ENCODE assay signal across 12 mouse cellular contexts in genomic region chr13:26119363-26119762, GRCm38 (mm10).
DNase-seq lines count a peak whose midpoint lies in the region; ATAC-seq lines count a peak whose summit lies in the region.
"Had no signal": no experiment of that assay in that cellular context is flagged by ENCODE, and none has a peak within 500 bp of the region (broad histone marks: within the 10 kb centered on the region; RNA-seq: fewer than 3 reads in every experiment).

No protein-coding gene starts in this region.

- H3K4me1 ChIP-seq in forebrain, embryonic 11.5 days (replicated peaks; ENCODE audit: control insufficient read depth, insufficient read depth, low read length): no peaks in the 10 kb centered on the region
- peaks cover 7% of the 10 kb centered on the region for H3K4me1 ChIP-seq in forebrain, embryonic 10.5 days
- H3K4me1 ChIP-seq in forebrain, embryonic 15.5 days: peaks cover 4% of the 10 kb centered on the region; the same call in 1 of the 2 replicates
- H3K4me1 ChIP-seq in neural tube, embryonic 14.5 days (ENCODE audit: control insufficient read depth, insufficient read depth, low read length): 0 out of 2 replicates have a peak, but pooled peaks cover 2% of the 10 kb centered on the region
- H3K4me1 ChIP-seq: heart, embryonic 12.5 days; lung, embryonic 15.5 days had no signal

- no peak overlapping the region for H3K4me2 ChIP-seq in forebrain, embryonic 11.5 days (ENCODE audit: low read depth, low read length, severe bottlenecking)
- no peak overlapping the region for H3K4me2 ChIP-seq in forebrain, embryonic 15.5 days (replicated peaks)
- H3K4me2 ChIP-seq in neural tube, embryonic 14.5 days (ENCODE audit: low read depth, low read length): no peak overlapping the region
- H3K4me2 ChIP-seq: heart, embryonic 12.5 days; lung, embryonic 15.5 days had no signal

- H3K36me3 ChIP-seq in forebrain, embryonic 11.5 days (ENCODE audit: control insufficient read depth, insufficient read depth, low read length): no peaks in the 10 kb centered on the region
- H3K36me3 ChIP-seq in forebrain, embryonic 10.5 days (replicated peaks): no peaks in the 10 kb centered on the region
- no peaks in the 10 kb centered on the region for H3K36me3 ChIP-seq in forebrain, embryonic 15.5 days
- H3K36me3 ChIP-seq in neural tube, embryonic 14.5 days (ENCODE audit: control insufficient read depth, insufficient read depth, low read length): no peaks in the 10 kb centered on the region
- H3K36me3 ChIP-seq: heart, embryonic 12.5 days; lung, embryonic 15.5 days had no signal

- no peak overlapping the region for H3K27ac ChIP-seq in forebrain, embryonic 11.5 days (ENCODE audit: low read depth, low read length)
- no peak overlapping the region for H3K27ac ChIP-seq in forebrain, embryonic 10.5 days
- peak overlapping the region; percentile 65 for H3K27ac ChIP-seq in forebrain, embryonic 15.5 days (replicated peaks)
- no peak overlapping the region for H3K27ac ChIP-seq in neural tube, embryonic 14.5 days (ENCODE audit: low read depth, low read length)
- H3K27ac ChIP-seq: lung, embryonic 15.5 days; stomach, postnatal 0 days had no signal

- H3K27me3 ChIP-seq in forebrain, embryonic 11.5 days (ENCODE audit: control insufficient read depth, insufficient read depth, low read length): no peaks in the 10 kb centered on the region
- no peaks in the 10 kb centered on the region for H3K27me3 ChIP-seq in forebrain, embryonic 10.5 days (ENCODE audit: poor library complexity, severe bottlenecking)
- H3K27me3 ChIP-seq in forebrain, embryonic 15.5 days: no peaks in the 10 kb centered on the region
- no peaks in the 10 kb centered on the region for H3K27me3 ChIP-seq in neural tube, embryonic 14.5 days (ENCODE audit: control insufficient read depth, insufficient read depth, low read length)
- H3K27me3 ChIP-seq: heart, embryonic 12.5 days; lung, embryonic 15.5 days had no signal

- no peak overlapping the region for H3K4me3 ChIP-seq in forebrain, embryonic 11.5 days (ENCODE audit: low read depth, low read length)
- no peak overlapping the region for H3K4me3 ChIP-seq in forebrain, embryonic 10.5 days
- H3K4me3 ChIP-seq in forebrain, embryonic 15.5 days: no peak overlapping the region
- H3K4me3 ChIP-seq in neural tube, embryonic 14.5 days (ENCODE audit: low read depth, low read length): no peak overlapping the region
- H3K4me3 ChIP-seq: heart, embryonic 12.5 days; lung, embryonic 15.5 days had no signal

- no peak overlapping the region for H3K9ac ChIP-seq in forebrain, embryonic 11.5 days (ENCODE audit: low read length)
- no peak overlapping the region for H3K9ac ChIP-seq in forebrain, embryonic 15.5 days (replicated peaks)
- H3K9ac ChIP-seq in neural tube, embryonic 14.5 days (replicated peaks; ENCODE audit: low read depth, low read length): no peak overlapping the region
- H3K9ac ChIP-seq: heart, embryonic 12.5 days; lung, embryonic 15.5 days had no signal

- 13% methylated on average over 1 of the region's 1 CpGs for WGBS in forebrain, embryonic 11.5 days
- 32% methylated on average over 1 of the region's 1 CpGs for WGBS in forebrain, embryonic 10.5 days
- WGBS in forebrain, embryonic 15.5 days: 9% methylated on average over 1 of the region's 1 CpGs
- 12% methylated on average over 1 of the region's 1 CpGs for WGBS in neural tube, embryonic 14.5 days

- DNase-seq in forebrain, embryonic 11.5 days (ENCODE audit: low spot score): no peak
- DNase-seq in forebrain, embryonic 10.5 days (ENCODE audit: extremely low spot score, low spot score): no peak
- peak; percentile 57 for DNase-seq in mesoderm, embryonic 11.5 days (ENCODE audit: low read depth, low spot score)
- no peak for DNase-seq in thymus, postnatal 10 days (ENCODE audit: low spot score in 2 of 2)
- no peak for DNase-seq in cerebellum, postnatal 14 days
- DNase-seq in kidney, postnatal 4 days: no peak
- DNase-seq: kidney, adult 11 months had no signal

- H3K9me3 ChIP-seq in forebrain, embryonic 11.5 days (ENCODE audit: control insufficient read depth, low read length): no peaks in the 10 kb centered on the region
- H3K9me3 ChIP-seq in forebrain, embryonic 10.5 days: no peaks in the 10 kb centered on the region
- H3K9me3 ChIP-seq in forebrain, embryonic 15.5 days: no peaks in the 10 kb centered on the region
- H3K9me3 ChIP-seq in neural tube, embryonic 14.5 days (ENCODE audit: control insufficient read depth, low read length): no peaks in the 10 kb centered on the region
- H3K9me3 ChIP-seq: heart, embryonic 12.5 days; lung, embryonic 15.5 days had no signal

- peak; percentile 91 for ATAC-seq in forebrain, embryonic 11.5 days (replicated peaks; ENCODE audit: low FRiP score)
- ATAC-seq in forebrain, embryonic 15.5 days (replicated peaks): peak; percentile 92
- ATAC-seq in neural tube, embryonic 14.5 days (ENCODE audit: low read depth): peak; percentile 74
